Comparison of ENCODE assay signal across 27 mouse cellular contexts in genomic region chr8:108729169-108729568, GRCm38 (mm10).
DNase-seq lines count a peak whose midpoint lies in the region; ATAC-seq lines count a peak whose summit lies in the region.
"Had no signal": no experiment of that assay in that cellular context is flagged by ENCODE, and none has a peak within 500 bp of the region (broad histone marks: within the 10 kb centered on the region; RNA-seq: fewer than 3 reads in every experiment).

No protein-coding gene starts in this region.

- H3K4me3 ChIP-seq in kidney, embryonic 16.5 days (ENCODE audit: low read length) = no peak overlapping the region
- no peak overlapping the region for H3K4me3 ChIP-seq in limb, embryonic 11.5 days (ENCODE audit: low read depth, low read length)
- H3K4me3 ChIP-seq: embryonic facial prominence, embryonic 12.5 days; forebrain, embryonic 15.5 days; heart, embryonic 15.5 days; hindbrain, embryonic 13.5 days; neural tube, embryonic 13.5 days had no signal

- no peaks in the 10 kb centered on the region for H3K36me3 ChIP-seq in kidney, embryonic 16.5 days (ENCODE audit: insufficient read depth, low read length)
- no peaks in the 10 kb centered on the region for H3K36me3 ChIP-seq in limb, embryonic 11.5 days (ENCODE audit: control insufficient read depth, insufficient read depth, low read length)
- H3K36me3 ChIP-seq: embryonic facial prominence, embryonic 12.5 days; forebrain, embryonic 15.5 days; heart, embryonic 15.5 days; hindbrain, embryonic 13.5 days; neural tube, embryonic 13.5 days had no signal

- DNase-seq in kidney, postnatal 4 days = no peak
- peak; percentile 93 for DNase-seq in ES-CJ7 (ENCODE audit: low read depth, low spot score)
- DNase-seq in ZHBTc4 (ENCODE audit: low read depth, low spot score) = peak; percentile 60
- no peak for DNase-seq in limb, embryonic 11.5 days (ENCODE audit: low spot score)
- DNase-seq in right cerebral cortex, postnatal 10 days (ENCODE audit: low spot score in 2 of 2) = no peak
- no peak for DNase-seq in adrenal gland, adult 18-20 months (ENCODE audit: low spot score in 2 of 2)
- DNase-seq in urinary bladder, adult 2 months (ENCODE audit: low spot score) = no peak
- DNase-seq: adrenal gland, postnatal 10 days; B cell, adult 2 months; cerebellum, adult 8-10 months; cerebellum, postnatal 36 days; gastrocnemius, postnatal 10 days; kidney, adult 8-10 months; kidney, postnatal 10 days; layer of hippocampus, adult 9-11 months; liver; lung, adult 2 months; lung, postnatal 10 days had no signal

- no peak for ATAC-seq in kidney, embryonic 16.5 days (ENCODE audit: low FRiP score, low TSS enrichment)
- ATAC-seq in limb, embryonic 11.5 days (ENCODE audit: insufficient number of reproducible peaks, low FRiP score, low TSS enrichment, low read depth) = no peak
- ATAC-seq: forebrain, embryonic 15.5 days; intestine, embryonic 16.5 days had no signal

- 0% methylated on average over 2 of the region's 2 CpGs for WGBS in kidney, embryonic 16.5 days
- 3% methylated on average over 2 of the region's 2 CpGs for WGBS in limb, embryonic 11.5 days

- no peaks in the 10 kb centered on the region for H3K27me3 ChIP-seq in kidney, embryonic 16.5 days (ENCODE audit: insufficient read depth, low read length)
- H3K27me3 ChIP-seq in limb, embryonic 11.5 days (ENCODE audit: control insufficient read depth, insufficient read depth, low read length) = no peaks in the 10 kb centered on the region
- H3K27me3 ChIP-seq: embryonic facial prominence, embryonic 12.5 days; heart, embryonic 15.5 days had no signal

- no peak overlapping the region for H3K9ac ChIP-seq in kidney, embryonic 16.5 days (replicated peaks; ENCODE audit: low read length)
- H3K9ac ChIP-seq in limb, embryonic 11.5 days (ENCODE audit: low read length) = no peak overlapping the region
- H3K9ac ChIP-seq: embryonic facial prominence, embryonic 12.5 days; forebrain, embryonic 15.5 days; heart, embryonic 15.5 days; hindbrain, embryonic 13.5 days; liver, embryonic 14.5 days; neural tube, embryonic 13.5 days had no signal

- H3K27ac ChIP-seq in kidney, embryonic 16.5 days (ENCODE audit: low read length) = 0 out of 2 replicates have a peak overlapping the region, but pooled peaks have one; percentile 24
- no peak overlapping the region for H3K27ac ChIP-seq in limb, embryonic 11.5 days (replicated peaks; ENCODE audit: low read depth, low read length)
- H3K27ac ChIP-seq: embryonic facial prominence, embryonic 12.5 days; forebrain, embryonic 15.5 days; heart, embryonic 15.5 days; hindbrain, embryonic 13.5 days; liver, embryonic 14.5 days; macrophage; neural tube, embryonic 13.5 days had no signal

- peaks cover 99% of the 10 kb centered on the region for H3K4me1 ChIP-seq in kidney, embryonic 16.5 days (ENCODE audit: insufficient read depth, low read length)
- peaks cover 80% of the 10 kb centered on the region for H3K4me1 ChIP-seq in limb, embryonic 11.5 days (ENCODE audit: control insufficient read depth, insufficient read depth, low read length)

- H3K4me2 ChIP-seq in kidney, embryonic 16.5 days (replicated peaks; ENCODE audit: low read depth, low read length) = no peak overlapping the region
- 0 out of 2 replicates have a peak overlapping the region, but pooled peaks have one; percentile 1 for H3K4me2 ChIP-seq in limb, embryonic 11.5 days (ENCODE audit: low read depth, severe bottlenecking)
- H3K4me2 ChIP-seq: embryonic facial prominence, embryonic 12.5 days; forebrain, embryonic 15.5 days; heart, embryonic 15.5 days; hindbrain, embryonic 13.5 days; neural tube, embryonic 13.5 days had no signal

- H3K9me3 ChIP-seq in kidney, embryonic 16.5 days (ENCODE audit: low read length) = no peaks in the 10 kb centered on the region
- no peaks in the 10 kb centered on the region for H3K9me3 ChIP-seq in limb, embryonic 11.5 days (ENCODE audit: control insufficient read depth, low read length)
- H3K9me3 ChIP-seq: embryonic facial prominence, embryonic 12.5 days; forebrain, embryonic 15.5 days; heart, embryonic 15.5 days; hindbrain, embryonic 13.5 days; neural tube, embryonic 13.5 days had no signal

Comparison
In these comparisons a context has a peak if more than half of its experiments do, and no peak if none do; other contexts are left out.
1. DNase-seq: peak in ES-CJ7 (single experiment) and ZHBTc4 (single experiment); none in kidney, postnatal 4 days (0 of 2), limb, embryonic 11.5 days (single experiment), right cerebral cortex, postnatal 10 days (0 of 2), adrenal gland, adult 18-20 months (0 of 2) and urinary bladder, adult 2 months (single experiment).